Comparison of ENCODE assay signal across 10 mouse cellular contexts in genomic region chr1:151102646-151103391, GRCm38 (mm10).
DNase-seq lines count a peak whose midpoint lies in the region; ATAC-seq and TF ChIP-seq lines count a peak whose summit lies in the region.
"Had no signal": no experiment of that assay in that cellular context is flagged by ENCODE, and none has a peak within 500 bp of the region (broad histone marks: within the 10 kb centered on the region; RNA-seq: fewer than 3 reads in every experiment).

No protein-coding gene starts in this region.

- TF ChIP-seq CTCF in kidney, postnatal 0 days (IDR thresholded peaks at IDR 0.05; ENCODE audit: low read depth) = peak; percentile 41; the same call in 1 of the 2 replicates

- 81% methylated on average over 16 of the region's 16 CpGs for WGBS in liver, embryonic 11.5 days
- 64% methylated on average over 16 of the region's 16 CpGs for WGBS in kidney, postnatal 0 days

- H3K4me1 ChIP-seq in liver, embryonic 11.5 days (replicated peaks; ENCODE audit: control insufficient read depth, insufficient read depth, low read length) = peaks cover 26% of the 10 kb centered on the region
- no peaks in the 10 kb centered on the region; the same call in none of the 2 replicates for H3K4me1 ChIP-seq in kidney, postnatal 0 days (replicated peaks; ENCODE audit: insufficient read depth, low read length)
- H3K4me1 ChIP-seq: neural tube, embryonic 12.5 days had no signal

- H3K4me3 ChIP-seq in liver, embryonic 11.5 days (ENCODE audit: low read depth, low read length) = no peak overlapping the region
- no peak overlapping the region for H3K4me3 ChIP-seq in kidney, postnatal 0 days (replicated peaks; ENCODE audit: low read depth, low read length)
- H3K4me3 ChIP-seq: neural tube, embryonic 12.5 days had no signal

- no peaks in the 10 kb centered on the region for H3K27me3 ChIP-seq in liver, embryonic 11.5 days (replicated peaks; ENCODE audit: control insufficient read depth, insufficient read depth, low read length)
- no peaks in the 10 kb centered on the region for H3K27me3 ChIP-seq in kidney, postnatal 0 days (ENCODE audit: insufficient read depth, low read length)
- H3K27me3 ChIP-seq: neural tube, embryonic 12.5 days had no signal

- no peaks in the 10 kb centered on the region for H3K9me3 ChIP-seq in liver, embryonic 11.5 days (ENCODE audit: control insufficient read depth, low read length)
- H3K9me3 ChIP-seq in kidney, postnatal 0 days (replicated peaks; ENCODE audit: low read length) = no peaks in the 10 kb centered on the region
- H3K9me3 ChIP-seq: neural tube, embryonic 12.5 days had no signal

- H3K4me2 ChIP-seq in liver, embryonic 11.5 days = no peak overlapping the region
- H3K4me2 ChIP-seq in kidney, postnatal 0 days (ENCODE audit: low read length) = no peak overlapping the region
- H3K4me2 ChIP-seq: neural tube, embryonic 12.5 days had no signal

- no peak; the same call in 1 of the 2 replicates for ATAC-seq in liver, embryonic 11.5 days (replicated peaks; ENCODE audit: low FRiP score)
- ATAC-seq in granulocyte monocyte progenitor cell, adult 5-6 weeks (replicated peaks; ENCODE audit: poor library complexity, severe bottlenecking) = 0 out of 2 replicates have a peak, but pooled peaks have one; percentile 8
- no peak; the same call in 1 of the 2 replicates for ATAC-seq in kidney, postnatal 0 days (replicated peaks; ENCODE audit: low FRiP score, low read depth)

- no peak overlapping the region for H3K9ac ChIP-seq in liver, embryonic 11.5 days (ENCODE audit: low read depth, low read length)
- no peak overlapping the region for H3K9ac ChIP-seq in kidney, postnatal 0 days (ENCODE audit: low read depth, low read length)
- H3K9ac ChIP-seq: neural tube, embryonic 12.5 days had no signal

- H3K27ac ChIP-seq in liver, embryonic 11.5 days (ENCODE audit: low read depth, low read length) = no peak overlapping the region
- no peak overlapping the region; the same call in 1 of the 2 replicates for H3K27ac ChIP-seq in kidney, postnatal 0 days
- H3K27ac ChIP-seq: neural tube, embryonic 12.5 days had no signal

- no peaks in the 10 kb centered on the region for H3K36me3 ChIP-seq in liver, embryonic 11.5 days (ENCODE audit: control insufficient read depth, insufficient read depth, low read length)
- no peaks in the 10 kb centered on the region for H3K36me3 ChIP-seq in kidney, postnatal 0 days (ENCODE audit: insufficient read depth, low read length)
- H3K36me3 ChIP-seq: neural tube, embryonic 12.5 days had no signal

- DNase-seq in liver = peak; percentile 59
- no peak for DNase-seq in liver, embryonic 11.5 days (ENCODE audit: low spot score)
- no peak for DNase-seq in kidney, postnatal 0 days (ENCODE audit: low spot score)
- peak; percentile 35 for DNase-seq in testis, postnatal 10 days (ENCODE audit: low spot score)
- DNase-seq in right cerebral cortex, adult 2 months (ENCODE audit: low spot score in 2 of 2) = no peak
- no peak for DNase-seq in spleen, adult 12 weeks (ENCODE audit: low spot score)
- no peak for DNase-seq in cerebellum, adult 9-11 months
- DNase-seq: thymus, postnatal 4 days had no signal

Comparison
In these comparisons a context has a peak if more than half of its experiments do, and no peak if none do; other contexts are left out.
1. DNase-seq: peak in liver (single experiment) and testis, postnatal 10 days (single experiment); none in liver, embryonic 11.5 days (single experiment), kidney, postnatal 0 days (single experiment), right cerebral cortex, adult 2 months (0 of 2), spleen, adult 12 weeks (single experiment) and cerebellum, adult 9-11 months (single experiment).